Mouse (Mus musculus): ENCODE data around the gene Mphosph9.
"Not testable (repeated sequence)": the region's sequence is repeated elsewhere in the genome, so short reads cannot be mapped to it uniquely, and the experiment has no call there.

- TF ChIP-seq E2F4 (IDR thresholded peaks at IDR 0.05; ENCODE audit: insufficient read depth); MAX (IDR thresholded peaks at IDR 0.05; ENCODE audit: low read depth); POLR2A (IDR thresholded peaks at IDR 0.05; ENCODE audit: insufficient read length, low read depth); TCF12 (IDR thresholded peaks at IDR 0.05; ENCODE audit: insufficient read depth, poor library complexity, severe bottlenecking); POLR2AphosphoS2 (IDR thresholded peaks at IDR 0.05; ENCODE audit: insufficient read length, low read depth); MYOG (IDR thresholded peaks at IDR 0.05; ENCODE audit: control insufficient read depth in 1 of 3, insufficient read depth in 1 of 3, insufficient read length in 2 of 3, low read depth in 2 of 3); USF1 (IDR thresholded peaks at IDR 0.05; ENCODE audit: low read depth); TCF3 (IDR thresholded peaks at IDR 0.05; ENCODE audit: insufficient read length, low read depth); CEBPB (IDR thresholded peaks at IDR 0.05; ENCODE audit: insufficient read depth, poor library complexity, severe bottlenecking); MYOD1 (IDR thresholded peaks at IDR 0.05; ENCODE audit: control insufficient read depth in 1 of 3, insufficient read length in 2 of 3, low read depth in 2 of 3); REST (IDR thresholded peaks at IDR 0.05; ENCODE audit: insufficient read depth, insufficient read length); SRF (IDR thresholded peaks at IDR 0.05; ENCODE audit: control insufficient read depth, insufficient read length, low read depth): not testable (repeated sequence)
These were observed 28.5 kb downstream of the Mphosph9 start for GRCm38 (mm10) chr5:124299307-124299706.
